Mouse (Mus musculus) monocyte, adult 5-6 weeks (primary cell): ENCODE measurements at regions not wholly inside any gene's neighbourhood (a gene's known extent, or its start where the extent isn't known, plus 50 kb on each side); places are given as distances from the start of the nearest gene placed in this dataset.
"Not testable (repeated sequence)": the region's sequence is repeated elsewhere in the genome, so short reads cannot be mapped to it uniquely, and the experiment has no call there.

Experiments used
- ATAC-seq: fragments of 153-309, 156-312 bp; replicated peaks from 2 replicates; pipeline ENCODE4 v1.8.0; 2017; ENCODE audit warnings: mild to moderate bottlenecking; ENCODE audit not compliant: low TSS enrichment, insufficient number of reproducible peaks, severe bottlenecking, poor library complexity, low FRiP score

GRCm38 (mm10) chr5:109842186-109842978 is 80.8 kb upstream of the Gm15446 start:
- ATAC-seq, result not testable (repeated sequence)

- not testable (repeated sequence) for ATAC-seq
Observed at GRCm38 (mm10) chr5:109844236-109844635, 79.0 kb upstream of the Gm15446 start.

- ATAC-seq, result peak; percentile 80
Observed at GRCm38 (mm10) chr5:109844753-109845186, 78.4 kb upstream of the Gm15446 start.

GRCm38 (mm10) chr5:109851225-109851624 is 72.0 kb upstream of the Gm15446 start:
- ATAC-seq, result not testable (repeated sequence)

GRCm38 (mm10) chr5:109860402-109860801 is 62.8 kb upstream of the Gm15446 start:
- no peak for ATAC-seq

GRCm38 (mm10) chr5:109864517-109864916 is 58.7 kb upstream of the Gm15446 start:
- ATAC-seq, result not testable (repeated sequence)

GRCm38 (mm10) chr5:109865628-109866027 is 57.6 kb upstream of the Gm15446 start:
- ATAC-seq, result no peak

GRCm38 (mm10) chr5:109866337-109867126 is 56.7 kb upstream of the Gm15446 start:
- peak; percentile 100 for ATAC-seq

GRCm38 (mm10) chr5:109867221-109867620 is 56.0 kb upstream of the Gm15446 start:
- ATAC-seq, result not testable (repeated sequence)
